Mouse (Mus musculus): ENCODE results near the gene Auts2. TPM values are rescaled to one million over a fixed set of nuclear protein-coding genes. Genes with fewer than 3 reads are reported as not detected.

Gene Auts2
- polyA plus RNA-seq, 1 experiment from 2014 or later, result 75.0 TPM

DNA sequence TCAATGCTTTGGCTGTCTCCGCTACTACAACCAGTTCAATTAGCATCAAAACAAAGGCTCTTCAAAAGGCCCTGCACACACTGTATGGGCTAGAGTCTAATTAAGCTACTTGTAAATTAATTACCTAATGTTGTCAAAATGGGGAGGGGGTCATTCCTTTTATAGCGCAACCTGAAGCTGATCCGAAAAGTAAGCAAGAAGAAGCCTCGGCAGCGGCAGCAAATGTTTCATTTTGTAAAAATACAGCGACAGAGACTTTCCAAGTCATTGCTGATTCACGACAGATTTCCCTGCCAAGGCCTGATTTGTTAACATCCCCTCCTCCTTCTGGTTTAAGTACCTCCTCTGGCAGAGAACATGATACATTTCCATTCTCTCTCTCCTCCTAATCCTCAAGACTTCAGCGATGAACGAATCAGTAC, 33.7 kb downstream of the Auts2 start:
- WGBS, result 10% methylated on average over 9 of the region's 9 CpGs
- H3K4me2 ChIP-seq (ENCODE audit: low read length), result peak overlapping the region; percentile 26
- no peak overlapping the region for H3K27ac ChIP-seq (replicated peaks; ENCODE audit: low read depth, low read length)
- peak; percentile 63 for DNase-seq
- ATAC-seq (ENCODE audit: low FRiP score, low TSS enrichment), result no peak
- no peak overlapping the region for H3K9ac ChIP-seq (replicated peaks; ENCODE audit: low read length)
- no peaks in the 10 kb centered on the region for H3K9me3 ChIP-seq (ENCODE audit: control insufficient read depth, low read length)
- no peaks in the 10 kb centered on the region for H3K36me3 ChIP-seq (ENCODE audit: control insufficient read depth, insufficient read depth, low read length)
- no peak overlapping the region for H3K4me3 ChIP-seq (replicated peaks; ENCODE audit: low read depth, low read length)
- H3K4me1 ChIP-seq (ENCODE audit: control insufficient read depth, insufficient read depth, low read length), result peaks cover 20% of the 10 kb centered on the region
- no peaks in the 10 kb centered on the region for H3K27me3 ChIP-seq (ENCODE audit: control insufficient read depth, insufficient read depth, low read length)

- Histone ChIP-seq H3K27me3 (ENCODE audit: control insufficient read depth, insufficient read depth, low read length) (no peaks in the 10 kb centered on the region), H3K9me3 (ENCODE audit: control insufficient read depth, low read length) (no peaks in the 10 kb centered on the region), H3K27ac (replicated peaks; ENCODE audit: low read depth, low read length) (no peak overlapping the region), H3K9ac (replicated peaks; ENCODE audit: low read length) (no peak overlapping the region), H3K4me3 (replicated peaks; ENCODE audit: low read depth, low read length) (no peak overlapping the region), H3K4me2 (ENCODE audit: low read length) (no peak overlapping the region), H3K4me1 (ENCODE audit: control insufficient read depth, insufficient read depth, low read length) (peaks cover 24% of the 10 kb centered on the region), H3K36me3 (ENCODE audit: control insufficient read depth, insufficient read depth, low read length) (no peaks in the 10 kb centered on the region)
- 94% methylated on average over 1 of the region's 1 CpGs for WGBS
- DNase-seq (no peak), ATAC-seq (ENCODE audit: low FRiP score, low TSS enrichment) (no peak)
Observed at GRCm38 (mm10) chr5:132504893-132505292, 38.3 kb downstream of the Auts2 start.

DNA sequence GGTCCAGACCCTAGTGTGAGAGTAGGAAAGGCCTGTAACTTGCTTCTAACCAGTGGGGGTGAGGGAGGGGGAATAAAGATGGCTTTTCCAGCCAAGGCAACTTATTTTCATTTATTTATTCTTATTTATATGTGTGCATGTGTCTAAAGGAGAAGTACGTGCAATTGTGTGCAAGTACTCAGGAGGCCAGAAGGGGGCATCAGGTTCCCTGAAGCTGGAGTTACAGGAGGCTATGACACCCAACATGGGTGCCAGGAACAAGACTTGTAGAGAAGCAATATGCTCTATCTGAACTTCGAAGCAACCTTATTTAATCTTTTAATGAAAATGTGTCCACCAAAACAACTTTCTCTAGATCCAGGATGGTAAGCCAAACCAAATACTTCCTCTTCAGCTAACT, 39.7 kb downstream of the Auts2 start:
- 99% methylated on average over 2 of the region's 2 CpGs for WGBS

GRCm38 (mm10) chr5:132502036-132502435, 41.1 kb downstream of the Auts2 start:
- ATAC-seq (ENCODE audit: low FRiP score, low TSS enrichment), result no peak
- no peak for DNase-seq
- peaks cover 12% of the 10 kb centered on the region; the same call in 1 of the 2 replicates for H3K4me1 ChIP-seq (ENCODE audit: control insufficient read depth, insufficient read depth, low read length)
- no peaks in the 10 kb centered on the region for H3K36me3 ChIP-seq (ENCODE audit: control insufficient read depth, insufficient read depth, low read length)
- no peak overlapping the region for H3K27ac ChIP-seq (replicated peaks; ENCODE audit: low read depth, low read length)
- H3K4me3 ChIP-seq (replicated peaks; ENCODE audit: low read depth, low read length), result no peak overlapping the region
- no peaks in the 10 kb centered on the region for H3K9me3 ChIP-seq (ENCODE audit: control insufficient read depth, low read length)
- H3K27me3 ChIP-seq (ENCODE audit: control insufficient read depth, insufficient read depth, low read length), result no peaks in the 10 kb centered on the region
- H3K9ac ChIP-seq (replicated peaks; ENCODE audit: low read length), result no peak overlapping the region
- no peak overlapping the region for H3K4me2 ChIP-seq (ENCODE audit: low read length)
- 20% methylated on average over 5 of the region's 5 CpGs for WGBS

More for the DNA sequence above, 39.7 kb downstream of the Auts2 start:
- no peak overlapping the region for H3K9ac ChIP-seq (replicated peaks; ENCODE audit: low read length)
- H3K4me3 ChIP-seq (replicated peaks; ENCODE audit: low read depth, low read length), result no peak overlapping the region
- no peaks in the 10 kb centered on the region for H3K36me3 ChIP-seq (ENCODE audit: control insufficient read depth, insufficient read depth, low read length)
- H3K4me2 ChIP-seq (ENCODE audit: low read length), result no peak overlapping the region
- H3K27ac ChIP-seq (replicated peaks; ENCODE audit: low read depth, low read length), result no peak overlapping the region
- ATAC-seq (ENCODE audit: low FRiP score, low TSS enrichment), result no peak
- H3K27me3 ChIP-seq (ENCODE audit: control insufficient read depth, insufficient read depth, low read length), result no peaks in the 10 kb centered on the region
- H3K9me3 ChIP-seq (ENCODE audit: control insufficient read depth, low read length), result no peaks in the 10 kb centered on the region
- peaks cover 12% of the 10 kb centered on the region; the same call in 1 of the 2 replicates for H3K4me1 ChIP-seq (ENCODE audit: control insufficient read depth, insufficient read depth, low read length)
- DNase-seq, result no peak

- ATAC-seq (ENCODE audit: low FRiP score, low TSS enrichment) (no peak), DNase-seq (peak; percentile 54)
- WGBS, result 3% methylated on average over 3 of the region's 3 CpGs
- no peaks in the 10 kb centered on the region for H3K9me3 ChIP-seq (ENCODE audit: control insufficient read depth, low read length)
- H3K4me1 ChIP-seq (ENCODE audit: control insufficient read depth, insufficient read depth, low read length), result peaks cover 15% of the 10 kb centered on the region; the same call in 1 of the 2 replicates
- H3K4me3 ChIP-seq (replicated peaks; ENCODE audit: low read depth, low read length), result no peak overlapping the region
- H3K9ac ChIP-seq (replicated peaks; ENCODE audit: low read length), result no peak overlapping the region
- H3K36me3 ChIP-seq (ENCODE audit: control insufficient read depth, insufficient read depth, low read length), result no peaks in the 10 kb centered on the region
- no peak overlapping the region for H3K4me2 ChIP-seq (ENCODE audit: low read length)
- no peak overlapping the region for H3K27ac ChIP-seq (replicated peaks; ENCODE audit: low read depth, low read length)
- no peaks in the 10 kb centered on the region for H3K27me3 ChIP-seq (ENCODE audit: control insufficient read depth, insufficient read depth, low read length)
Observed at GRCm38 (mm10) chr5:132500817-132501231, 42.3 kb downstream of the Auts2 start.

GRCm38 (mm10) chr5:132498896-132499295, 44.2 kb downstream of the Auts2 start:
- Histone ChIP-seq H3K36me3 (ENCODE audit: control insufficient read depth, insufficient read depth, low read length) (no peaks in the 10 kb centered on the region), H3K4me3 (replicated peaks; ENCODE audit: low read depth, low read length) (no peak overlapping the region), H3K9me3 (ENCODE audit: control insufficient read depth, low read length) (no peaks in the 10 kb centered on the region), H3K9ac (replicated peaks; ENCODE audit: low read length) (no peak overlapping the region), H3K4me1 (ENCODE audit: control insufficient read depth, insufficient read depth, low read length) (peaks cover 15% of the 10 kb centered on the region; the same call in 1 of the 2 replicates), H3K27me3 (ENCODE audit: control insufficient read depth, insufficient read depth, low read length) (no peaks in the 10 kb centered on the region), H3K4me2 (ENCODE audit: low read length) (no peak overlapping the region), H3K27ac (replicated peaks; ENCODE audit: low read depth, low read length) (no peak overlapping the region)
- 79% methylated on average over 2 of the region's 2 CpGs for WGBS
- DNase-seq (no peak), ATAC-seq (ENCODE audit: low FRiP score, low TSS enrichment) (no peak)

- Histone ChIP-seq H3K9me3 (ENCODE audit: control insufficient read depth, low read length) (no peaks in the 10 kb centered on the region), H3K4me3 (replicated peaks; ENCODE audit: low read depth, low read length) (no peak overlapping the region), H3K4me1 (ENCODE audit: control insufficient read depth, insufficient read depth, low read length) (peaks cover 15% of the 10 kb centered on the region; the same call in 1 of the 2 replicates), H3K27me3 (ENCODE audit: control insufficient read depth, insufficient read depth, low read length) (no peaks in the 10 kb centered on the region), H3K4me2 (ENCODE audit: low read length) (no peak overlapping the region), H3K9ac (replicated peaks; ENCODE audit: low read length) (no peak overlapping the region), H3K27ac (replicated peaks; ENCODE audit: low read depth, low read length) (no peak overlapping the region), H3K36me3 (ENCODE audit: control insufficient read depth, insufficient read depth, low read length) (no peaks in the 10 kb centered on the region)
- DNase-seq (no peak), ATAC-seq (ENCODE audit: low FRiP score, low TSS enrichment) (no peak)
- 75% methylated on average over 5 of the region's 5 CpGs for WGBS
Observed at GRCm38 (mm10) chr5:132498045-132498444, 45.1 kb downstream of the Auts2 start.

DNA sequence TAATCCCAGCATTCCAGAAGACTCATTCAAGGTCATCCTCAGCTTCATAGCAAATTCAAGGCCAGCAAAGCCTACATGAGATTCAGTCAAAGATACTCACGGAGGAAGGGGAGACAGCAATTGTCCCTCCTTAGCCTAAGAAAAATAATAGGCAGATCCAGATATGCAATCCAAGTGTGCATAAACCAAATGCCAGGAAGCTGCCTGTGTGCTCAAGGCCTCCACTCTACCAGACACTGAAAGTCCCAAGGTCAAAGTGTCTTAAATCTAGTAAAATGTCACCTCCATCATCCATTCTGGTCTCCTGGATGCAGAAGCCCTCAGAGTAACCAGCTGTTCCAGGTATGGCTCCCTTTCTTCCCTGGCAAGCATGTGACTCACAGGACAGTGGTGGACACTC, 50.4 kb downstream of the Auts2 start:
- 78% methylated on average over 1 of the region's 1 CpGs for WGBS
- Histone ChIP-seq H3K9me3 (ENCODE audit: control insufficient read depth, low read length) (no peaks in the 10 kb centered on the region), H3K4me3 (replicated peaks; ENCODE audit: low read depth, low read length) (no peak overlapping the region), H3K27ac (replicated peaks; ENCODE audit: low read depth, low read length) (no peak overlapping the region), H3K36me3 (ENCODE audit: control insufficient read depth, insufficient read depth, low read length) (no peaks in the 10 kb centered on the region), H3K27me3 (ENCODE audit: control insufficient read depth, insufficient read depth, low read length) (no peaks in the 10 kb centered on the region), H3K9ac (replicated peaks; ENCODE audit: low read length) (no peak overlapping the region), H3K4me2 (ENCODE audit: low read length) (no peak overlapping the region), H3K4me1 (ENCODE audit: control insufficient read depth, insufficient read depth, low read length) (0 out of 2 replicates have a peak, but pooled peaks cover 12% of the 10 kb centered on the region)
- ATAC-seq (ENCODE audit: low FRiP score, low TSS enrichment), result no peak
- no peak for DNase-seq

DNA sequence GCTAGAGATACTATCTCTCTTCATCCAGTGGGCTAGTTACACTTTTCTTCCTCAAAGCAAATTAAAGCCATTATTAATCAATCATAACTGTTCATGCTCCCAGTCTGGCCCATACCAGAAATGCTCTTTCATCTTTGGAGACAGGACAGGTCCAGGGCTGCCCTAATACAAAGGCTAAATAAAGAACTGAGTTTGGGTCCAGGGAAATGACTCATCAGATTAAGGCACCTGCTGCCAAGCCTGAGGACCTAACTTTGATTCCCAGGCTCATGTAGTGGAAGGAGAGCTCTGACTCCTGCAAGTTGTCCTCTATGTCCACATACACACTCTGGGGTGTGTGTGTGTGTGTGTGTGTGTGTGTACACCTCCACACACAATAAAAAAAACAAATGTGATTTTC, 51.1 kb downstream of the Auts2 start:
- ATAC-seq (ENCODE audit: low FRiP score, low TSS enrichment), result no peak
- no peak overlapping the region for H3K4me2 ChIP-seq (ENCODE audit: low read length)
- no peaks in the 10 kb centered on the region for H3K36me3 ChIP-seq (ENCODE audit: control insufficient read depth, insufficient read depth, low read length)
- no peak overlapping the region for H3K4me3 ChIP-seq (replicated peaks; ENCODE audit: low read depth, low read length)
- H3K27ac ChIP-seq (replicated peaks; ENCODE audit: low read depth, low read length), result no peak overlapping the region
- H3K9ac ChIP-seq (replicated peaks; ENCODE audit: low read length), result no peak overlapping the region
- peaks cover 18% of the 10 kb centered on the region; the same call in 1 of the 2 replicates for H3K4me1 ChIP-seq (ENCODE audit: control insufficient read depth, insufficient read depth, low read length)
- H3K27me3 ChIP-seq (ENCODE audit: control insufficient read depth, insufficient read depth, low read length), result no peaks in the 10 kb centered on the region
- no peak for DNase-seq
- no peaks in the 10 kb centered on the region for H3K9me3 ChIP-seq (ENCODE audit: control insufficient read depth, low read length)
